Comparison of ENCODE assay signal across 22 mouse cellular contexts in the genomic region with DNA sequence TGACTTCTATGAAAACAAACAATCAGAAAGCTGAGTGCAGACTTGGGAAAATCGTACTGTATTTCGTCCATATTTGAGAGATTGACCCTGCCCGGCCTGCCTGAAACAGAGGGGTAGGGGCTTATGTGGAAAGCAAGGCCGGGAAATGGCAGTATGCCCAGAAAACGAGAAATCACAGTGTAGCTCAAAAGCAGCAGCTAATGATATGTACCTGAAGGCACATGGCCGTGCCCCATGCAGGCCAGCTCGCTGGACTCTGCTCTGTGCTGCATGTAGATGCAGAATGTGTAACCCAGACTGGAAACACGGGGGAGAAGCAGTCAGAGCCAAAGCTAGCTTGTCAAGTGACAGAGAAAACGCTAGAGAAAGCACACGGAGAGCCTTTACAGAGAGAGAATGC. TPM values are rescaled to one million over a fixed set of nuclear protein-coding genes. Genes with fewer than 3 reads are reported as not detected.
A peak's percentile ranks its signal among the peaks of the same experiment; 100 is the strongest.
DNase-seq lines count a peak whose midpoint lies in the region; ATAC-seq and TF ChIP-seq lines count a peak whose summit lies in the region.
"Had no signal": no experiment of that assay in that cellular context is flagged by ENCODE, and none has a peak within 500 bp of the region (broad histone marks: within the 10 kb centered on the region; RNA-seq: fewer than 3 reads in every experiment).

No protein-coding gene starts in this region.

- DNase-seq in liver, embryonic 14.5 days (ENCODE audit: low read depth in 3 of 3, low spot score in 3 of 3), result no peak
- DNase-seq in liver, embryonic 11.5 days (ENCODE audit: low spot score), result no peak
- peak; percentile 63 for DNase-seq in kidney, adult 9 months
- no peak for DNase-seq in left cerebral cortex, postnatal 10 days (ENCODE audit: extremely low spot score in 1 of 2, low spot score in 2 of 2)
- no peak for DNase-seq in lung, adult 2 months
- DNase-seq: cerebellum, adult 11-12 months; gastrocnemius, adult 2 months; heart, adult 18-20 months; layer of hippocampus, postnatal 36 days; lung, postnatal 4 days; thymus, postnatal 4 days had no signal

- 0 out of 2 replicates have a peak, but pooled peaks cover 2% of the 10 kb centered on the region for H3K4me1 ChIP-seq in forebrain, embryonic 16.5 days (replicated peaks; ENCODE audit: control insufficient read depth, insufficient read depth, low read length)
- H3K4me1 ChIP-seq in forebrain, embryonic 12.5 days, result no peaks in the 10 kb centered on the region; the same call in 1 of the 2 replicates
- peaks cover 0 to 12% of the 10 kb centered on the region in 2 experiments; a peak in 2 of 4 replicates for H3K4me1 ChIP-seq in liver, embryonic 14.5 days (replicated peaks; ENCODE audit: control insufficient read depth in 2 of 2, insufficient read depth in 2 of 2, low read length in 1 of 2)
- peaks cover 12% of the 10 kb centered on the region for H3K4me1 ChIP-seq in liver, embryonic 11.5 days (replicated peaks; ENCODE audit: control insufficient read depth, insufficient read depth, low read length)
- H3K4me1 ChIP-seq in stomach, embryonic 15.5 days, result 0 out of 2 replicates have a peak, but pooled peaks cover 5% of the 10 kb centered on the region
- H3K4me1 ChIP-seq in lung, adult 2 months (ENCODE audit: control insufficient read depth, insufficient read depth, low read length), result no peaks in the 10 kb centered on the region
- H3K4me1 ChIP-seq: embryonic facial prominence, embryonic 12.5 days; forebrain, embryonic 10.5 days; limb, embryonic 13.5 days; midbrain, embryonic 12.5 days had no signal

- H3K27ac ChIP-seq in forebrain, embryonic 16.5 days (ENCODE audit: low read length), result no peak overlapping the region
- no peak overlapping the region for H3K27ac ChIP-seq in forebrain, embryonic 12.5 days
- H3K27ac ChIP-seq in liver, embryonic 14.5 days, result no peak overlapping the region
- H3K27ac ChIP-seq in liver, embryonic 11.5 days (ENCODE audit: low read depth, low read length), result no peak overlapping the region
- peak overlapping the region; percentile 12 for H3K27ac ChIP-seq in stomach, embryonic 15.5 days
- H3K27ac ChIP-seq: embryonic facial prominence, embryonic 12.5 days; forebrain, embryonic 10.5 days; gastrocnemius, adult 2 months; heart, embryonic 15.5 days; hindbrain, embryonic 14.5 days; limb, embryonic 13.5 days; midbrain, embryonic 12.5 days had no signal

- intact Hi-C loops in left cerebral cortex, postnatal 10 days (cut with DNase I), result no loop called here

- no peak for TF ChIP-seq EP300 in liver, embryonic 14.5 days (IDR thresholded peaks at IDR 0.05; ENCODE audit: low read depth)

- no peak overlapping the region for H3K4me2 ChIP-seq in forebrain, embryonic 16.5 days (ENCODE audit: low read length)
- H3K4me2 ChIP-seq in forebrain, embryonic 12.5 days, result no peak overlapping the region
- no peak overlapping the region for H3K4me2 ChIP-seq in liver, embryonic 14.5 days (ENCODE audit: low read depth)
- H3K4me2 ChIP-seq in liver, embryonic 11.5 days, result no peak overlapping the region
- H3K4me2 ChIP-seq in stomach, embryonic 15.5 days, result no peak overlapping the region
- H3K4me2 ChIP-seq: embryonic facial prominence, embryonic 12.5 days; heart, embryonic 15.5 days; hindbrain, embryonic 14.5 days; limb, embryonic 13.5 days; midbrain, embryonic 12.5 days had no signal

- ATAC-seq in forebrain, embryonic 16.5 days, result 0 out of 2 replicates have a peak, but pooled peaks have one; percentile 18
- ATAC-seq in forebrain, embryonic 12.5 days (ENCODE audit: low FRiP score), result no peak
- peak; percentile 31; the same call in 1 of the 2 replicates for ATAC-seq in liver, embryonic 14.5 days (ENCODE audit: insufficient read depth)
- no peak for ATAC-seq in liver, embryonic 11.5 days (replicated peaks; ENCODE audit: low FRiP score)
- ATAC-seq in stomach, embryonic 15.5 days (ENCODE audit: insufficient read depth, low FRiP score, low read depth), result peak; percentile 37; the same call in 1 of the 2 replicates
- ATAC-seq: activated CD4-positive, CD25-positive, alpha-beta regulatory T cell, adult 4 months had no signal

- H3K27me3 ChIP-seq in forebrain, embryonic 16.5 days (replicated peaks; ENCODE audit: control insufficient read depth, insufficient read depth, low read length), result no peaks in the 10 kb centered on the region
- H3K27me3 ChIP-seq in forebrain, embryonic 12.5 days, result no peaks in the 10 kb centered on the region
- no peaks in the 10 kb centered on the region for H3K27me3 ChIP-seq in liver, embryonic 14.5 days (ENCODE audit: control insufficient read depth, insufficient read depth, low read length)
- no peaks in the 10 kb centered on the region for H3K27me3 ChIP-seq in liver, embryonic 11.5 days (replicated peaks; ENCODE audit: control insufficient read depth, insufficient read depth, low read length)
- H3K27me3 ChIP-seq in stomach, embryonic 15.5 days (replicated peaks), result no peaks in the 10 kb centered on the region
- H3K27me3 ChIP-seq: embryonic facial prominence, embryonic 12.5 days; heart, embryonic 15.5 days; limb, embryonic 13.5 days; midbrain, embryonic 12.5 days had no signal

- H3K9me3 ChIP-seq in forebrain, embryonic 16.5 days (ENCODE audit: control insufficient read depth, low read length), result no peaks in the 10 kb centered on the region
- no peaks in the 10 kb centered on the region for H3K9me3 ChIP-seq in forebrain, embryonic 12.5 days
- no peaks in the 10 kb centered on the region for H3K9me3 ChIP-seq in liver, embryonic 14.5 days (ENCODE audit: control insufficient read depth, low read length)
- no peaks in the 10 kb centered on the region for H3K9me3 ChIP-seq in liver, embryonic 11.5 days (ENCODE audit: control insufficient read depth, low read length)
- no peaks in the 10 kb centered on the region for H3K9me3 ChIP-seq in stomach, embryonic 15.5 days
- H3K9me3 ChIP-seq: embryonic facial prominence, embryonic 12.5 days; forebrain, embryonic 10.5 days; heart, embryonic 15.5 days; limb, embryonic 13.5 days; midbrain, embryonic 12.5 days had no signal

- H3K9ac ChIP-seq in forebrain, embryonic 16.5 days (replicated peaks; ENCODE audit: low read depth, low read length), result no peak overlapping the region
- no peak overlapping the region for H3K9ac ChIP-seq in forebrain, embryonic 12.5 days
- H3K9ac ChIP-seq in liver, embryonic 14.5 days (replicated peaks), result no peak overlapping the region
- H3K9ac ChIP-seq in liver, embryonic 11.5 days (ENCODE audit: low read depth, low read length), result no peak overlapping the region
- no peak overlapping the region for H3K9ac ChIP-seq in stomach, embryonic 15.5 days
- H3K9ac ChIP-seq: embryonic facial prominence, embryonic 12.5 days; heart, embryonic 15.5 days; hindbrain, embryonic 14.5 days; limb, embryonic 13.5 days; midbrain, embryonic 12.5 days had no signal

- no peaks in the 10 kb centered on the region for H3K36me3 ChIP-seq in forebrain, embryonic 16.5 days (ENCODE audit: control insufficient read depth, insufficient read depth)
- no peaks in the 10 kb centered on the region for H3K36me3 ChIP-seq in forebrain, embryonic 12.5 days (replicated peaks)
- H3K36me3 ChIP-seq in liver, embryonic 14.5 days (replicated peaks; ENCODE audit: control insufficient read depth, insufficient read depth, low read depth), result no peaks in the 10 kb centered on the region
- no peaks in the 10 kb centered on the region for H3K36me3 ChIP-seq in liver, embryonic 11.5 days (ENCODE audit: control insufficient read depth, insufficient read depth, low read length)
- no peaks in the 10 kb centered on the region for H3K36me3 ChIP-seq in stomach, embryonic 15.5 days
- H3K36me3 ChIP-seq: embryonic facial prominence, embryonic 12.5 days; heart, embryonic 15.5 days had no signal

- TF ChIP-seq CTCF in liver, embryonic 14.5 days (IDR thresholded peaks at IDR 0.05; ENCODE audit: low read depth), result no peak
- TF ChIP-seq CTCF in lung, adult 2 months (IDR thresholded peaks at IDR 0.05; ENCODE audit: insufficient read depth, low read length), result no peak

- 60% methylated on average over 10 of the region's 10 CpGs for WGBS in forebrain, embryonic 16.5 days
- WGBS in forebrain, embryonic 12.5 days, result 85% methylated on average over 10 of the region's 10 CpGs
- WGBS in liver, embryonic 14.5 days (ENCODE audit: insufficient replicate concordance), result 70% methylated on average over 10 of the region's 10 CpGs
- WGBS in liver, embryonic 11.5 days, result 85% methylated on average over 10 of the region's 10 CpGs
- 61% methylated on average over 10 of the region's 10 CpGs for WGBS in stomach, embryonic 15.5 days
- WGBS in lung, adult 2 months, result 73% methylated on average over 10 of the region's 10 CpGs

- H3K4me3 ChIP-seq in forebrain, embryonic 16.5 days (replicated peaks; ENCODE audit: low read length), result no peak overlapping the region
- H3K4me3 ChIP-seq in forebrain, embryonic 12.5 days (replicated peaks), result no peak overlapping the region
- no peak overlapping the region for H3K4me3 ChIP-seq in liver, embryonic 14.5 days (ENCODE audit: insufficient read depth in 1 of 2, low read depth in 2 of 2, low read length in 2 of 2)
- no peak overlapping the region for H3K4me3 ChIP-seq in liver, embryonic 11.5 days (ENCODE audit: low read depth, low read length)
- H3K4me3 ChIP-seq in stomach, embryonic 15.5 days (replicated peaks), result no peak overlapping the region
- no peak overlapping the region for H3K4me3 ChIP-seq in lung, adult 2 months (replicated peaks; ENCODE audit: extremely low read depth, low read depth, low read length)
- H3K4me3 ChIP-seq: embryonic facial prominence, embryonic 12.5 days; forebrain, embryonic 10.5 days; gastrocnemius, adult 2 months; heart, embryonic 15.5 days; limb, embryonic 13.5 days; midbrain, embryonic 12.5 days; myocyte had no signal

- TF ChIP-seq POLR2A in lung, adult 2 months (IDR thresholded peaks at IDR 0.05; ENCODE audit: borderline replicate concordance, extremely low read depth, low read depth, low read length), result no peak

RNA-seq across cellular contexts. Expression of a gene that starts 12.6 kb away (rescaled TPM):
- 12.6 and 14.1 TPM in 2 replicates for polyA plus RNA-seq in forebrain, embryonic 16.5 days (2015; fragmentation: Nextera tagmentation; extraction: Ambion mirVana)
- polyA plus RNA-seq in forebrain, embryonic 12.5 days (2016; fragmentation: Nextera tagmentation; extraction: Ambion mirVana), result 8.5 TPM in 2 replicates
- polyA plus RNA-seq in liver, embryonic 14.5 days (2012; rRNA removed), result 3.2 TPM in 2 replicates
- 0.85 and 1.0 TPM in 2 replicates for polyA plus RNA-seq in liver, embryonic 14.5 days (2014; fragmentation: Nextera tagmentation; extraction: Ambion mirVana)
- polyA plus RNA-seq in liver, embryonic 11.5 days (2014; fragmentation: Nextera tagmentation; extraction: Ambion mirVana), result 4.1 and 4.5 TPM in 2 replicates
- polyA plus RNA-seq in stomach, embryonic 15.5 days (2015; fragmentation: Nextera tagmentation; extraction: Ambion mirVana), result 6.4 and 8.0 TPM in 2 replicates
- total RNA-seq in left cerebral cortex, postnatal 10 days (2021), result 10 to 100 TPM; 36.8 to 40.2 TPM
- polyA plus RNA-seq in lung, adult 2 months (2012; rRNA removed), result 20.1 and 23.4 TPM in 2 replicates

RNA-seq across cellular contexts. Expression of a gene that starts 57.8 kb away (rescaled TPM):
- polyA plus RNA-seq in forebrain, embryonic 16.5 days (2015; fragmentation: Nextera tagmentation; extraction: Ambion mirVana), result 61.5 and 65.7 TPM in 2 replicates
- 58.5 and 58.6 TPM in 2 replicates for polyA plus RNA-seq in forebrain, embryonic 12.5 days (2016; fragmentation: Nextera tagmentation; extraction: Ambion mirVana)
- polyA plus RNA-seq in liver, embryonic 14.5 days (2012; rRNA removed), result 9.3 and 13.7 TPM in 2 replicates
- 7.3 and 8.6 TPM in 2 replicates for polyA plus RNA-seq in liver, embryonic 14.5 days (2014; fragmentation: Nextera tagmentation; extraction: Ambion mirVana)
- 22.8 and 23.6 TPM in 2 replicates for polyA plus RNA-seq in liver, embryonic 11.5 days (2014; fragmentation: Nextera tagmentation; extraction: Ambion mirVana)
- polyA plus RNA-seq in stomach, embryonic 15.5 days (2015; fragmentation: Nextera tagmentation; extraction: Ambion mirVana), result 30.8 and 35.3 TPM in 2 replicates
- 10 to 100 TPM; 56.8 to 58.9 TPM for total RNA-seq in left cerebral cortex, postnatal 10 days (2021)
- 25.6 and 36.0 TPM in 2 replicates for polyA plus RNA-seq in lung, adult 2 months (2012; rRNA removed)

Comparison
In these comparisons a context has a peak if more than half of its experiments do, and no peak if none do; other contexts are left out.
1. ATAC-seq: peak in forebrain, embryonic 16.5 days (single experiment), liver, embryonic 14.5 days (single experiment) and stomach, embryonic 15.5 days (single experiment); none in forebrain, embryonic 12.5 days (single experiment) and liver, embryonic 11.5 days (single experiment).